Mouse (Mus musculus): Measurements from ENCODE around the gene Klhl30. TPM values are rescaled to one million over a fixed set of nuclear protein-coding genes. Genes with fewer than 3 reads are reported as not detected.

Klhl30 gene
- polyA plus RNA-seq, 1 experiment from 2014 or later = not detected

DNA sequence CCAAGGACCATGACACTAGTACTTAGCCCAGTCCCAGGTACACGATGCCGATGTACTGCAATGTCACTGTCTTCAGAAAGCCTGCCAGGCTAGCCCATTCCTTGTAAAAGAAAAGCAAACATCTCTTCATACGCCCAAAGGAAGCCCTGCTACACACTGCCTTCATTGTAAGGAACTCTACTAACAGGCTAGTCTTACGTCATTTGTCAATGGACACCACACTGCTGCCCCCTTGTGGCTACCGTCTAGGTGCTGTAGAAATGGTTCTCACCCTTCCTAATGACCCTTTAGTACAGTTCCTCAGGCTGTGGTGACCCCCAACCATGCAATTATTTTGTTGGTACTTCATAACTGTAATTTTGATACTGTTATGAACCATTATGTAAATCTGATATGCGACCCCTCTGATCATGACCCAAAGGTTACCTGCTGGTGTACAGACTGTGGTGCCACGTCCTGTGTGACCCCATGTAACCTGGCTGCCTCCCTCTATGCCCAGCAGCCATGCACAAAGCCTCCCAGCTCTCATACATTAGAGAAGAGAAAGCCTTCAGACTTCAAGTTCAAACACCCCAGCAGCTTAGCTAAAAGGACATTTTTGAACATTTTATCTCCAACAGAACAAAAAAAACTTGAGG lies 29.8 kb downstream of the Klhl30 start:
- H3K79me2 ChIP-seq (ENCODE audit: inconsistent target) = no peaks in the 10 kb centered on the region
- 72% methylated on average over 7 of the region's 7 CpGs for WGBS (ENCODE audit: missing documents)
- peaks cover 89% of the 10 kb centered on the region for H3K36me3 ChIP-seq (ENCODE audit: inconsistent target)
- no peak overlapping the region for H3K4me3 ChIP-seq (ENCODE audit: inconsistent target)
- no peak overlapping the region for H3K27ac ChIP-seq

- Histone ChIP-seq H3K36me3 (ENCODE audit: inconsistent target) (peaks cover 89% of the 10 kb centered on the region), H3K79me2 (ENCODE audit: inconsistent target) (no peaks in the 10 kb centered on the region), H3K27ac (no peak overlapping the region), H3K4me3 (ENCODE audit: inconsistent target) (no peak overlapping the region)
- WGBS (ENCODE audit: missing documents) = 94% methylated on average over 4 of the region's 4 CpGs
These were observed 30.3 kb downstream of the Klhl30 start for GRCm38 (mm10) chr1:91381091-91381471.

GRCm38 (mm10) chr1:91390369-91390768 lies 39.6 kb downstream of the Klhl30 start:
- Histone ChIP-seq H3K36me3 (ENCODE audit: inconsistent target) (peaks cover 47% of the 10 kb centered on the region), H3K27ac (no peak overlapping the region)
- WGBS (ENCODE audit: missing documents) = 95% methylated on average over 5 of the region's 5 CpGs

GRCm38 (mm10) chr1:91397927-91398259 lies 47.1 kb downstream of the Klhl30 start:
- H3K27ac ChIP-seq = peak overlapping the region; percentile 53

More at GRCm38 (mm10) chr1:91390369-91390768, 39.6 kb downstream of the Klhl30 start:
- peaks cover 90% of the 10 kb centered on the region for H3K79me2 ChIP-seq (ENCODE audit: inconsistent target)
- no peak overlapping the region for H3K4me3 ChIP-seq (ENCODE audit: inconsistent target)

GRCm38 (mm10) chr1:91398260-91399062 lies 47.6 kb downstream of the Klhl30 start, which contains the start of gene Ilkap:
Gene Ilkap (minus strand): TSS chr1:91398815.
- Histone ChIP-seq H3K36me3 (ENCODE audit: inconsistent target) (no peaks in the 10 kb centered on the region), H3K79me2 (ENCODE audit: inconsistent target) (peaks cover 49% of the 10 kb centered on the region), H3K4me3 (ENCODE audit: inconsistent target) (peak within 1 kb of the TSS; percentile 96), H3K27ac (peak within 1 kb of the TSS; percentile 71)
- WGBS (ENCODE audit: missing documents) = under 1% methylated on average over 91 of the region's 91 CpGs

More at GRCm38 (mm10) chr1:91397927-91398259, 47.1 kb downstream of the Klhl30 start:
- WGBS (ENCODE audit: missing documents) = 1% methylated on average over 12 of the region's 12 CpGs
- H3K4me3 ChIP-seq (ENCODE audit: inconsistent target) = peak overlapping the region; percentile 96
- H3K79me2 ChIP-seq (ENCODE audit: inconsistent target) = peaks cover 54% of the 10 kb centered on the region
- no peaks in the 10 kb centered on the region for H3K36me3 ChIP-seq (ENCODE audit: inconsistent target)

GRCm38 (mm10) chr1:91404976-91405375 lies 54.2 kb downstream of the Klhl30 start:
- no peaks in the 10 kb centered on the region for H3K79me2 ChIP-seq (ENCODE audit: inconsistent target)
- no peak overlapping the region for H3K4me3 ChIP-seq (ENCODE audit: inconsistent target)
- no peak overlapping the region for H3K27ac ChIP-seq
- no peaks in the 10 kb centered on the region for H3K36me3 ChIP-seq (ENCODE audit: inconsistent target)
- WGBS (ENCODE audit: missing documents) = 42% methylated on average over 1 of the region's 1 CpGs

DNA sequence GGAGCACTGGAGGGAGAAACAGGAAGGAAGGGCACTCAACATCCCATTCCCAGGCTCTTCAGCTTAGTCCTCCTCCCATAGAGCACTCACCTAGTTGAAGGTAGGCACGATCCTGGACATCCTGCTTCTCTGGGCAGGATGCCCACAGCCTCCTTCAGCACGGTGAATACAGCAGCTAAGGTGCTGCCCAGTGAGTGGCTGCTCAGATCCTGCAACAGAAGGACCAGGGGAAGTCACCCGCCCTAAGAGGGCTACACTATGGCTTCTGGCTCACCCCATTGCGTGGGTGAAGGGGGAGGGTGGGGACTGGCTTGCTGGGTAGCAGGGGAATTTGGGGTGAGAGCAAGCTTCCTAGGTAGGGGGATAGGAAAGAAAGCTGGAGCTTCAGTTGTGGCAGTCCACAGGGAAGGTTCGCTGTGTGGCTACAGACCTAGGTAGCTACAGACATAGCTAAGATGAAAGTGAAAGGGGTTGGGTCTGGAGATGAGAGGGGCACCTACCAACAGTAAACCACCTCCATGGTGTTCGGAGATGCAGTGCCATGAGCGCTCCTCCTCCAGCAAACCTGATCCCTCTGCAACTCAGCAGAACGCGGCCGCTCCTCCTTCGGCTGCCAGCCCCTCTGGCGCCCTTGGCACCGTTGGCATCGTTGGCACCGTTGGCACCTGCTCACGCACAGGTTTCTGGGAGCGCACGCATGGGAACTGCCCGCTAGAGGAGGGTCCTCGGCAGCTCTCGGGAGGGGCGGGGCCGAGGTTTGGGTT lies 54.8 kb downstream of the Klhl30 start:
- Histone ChIP-seq H3K27ac (no peak overlapping the region), H3K79me2 (ENCODE audit: inconsistent target) (no peaks in the 10 kb centered on the region), H3K36me3 (ENCODE audit: inconsistent target) (no peaks in the 10 kb centered on the region), H3K4me3 (ENCODE audit: inconsistent target) (no peak overlapping the region)
- WGBS (ENCODE audit: missing documents) = 50% methylated on average over 15 of the region's 23 CpGs

GRCm38 (mm10) chr1:91407819-91408218 lies 57.0 kb downstream of the Klhl30 start:
- no peaks in the 10 kb centered on the region for H3K79me2 ChIP-seq (ENCODE audit: inconsistent target)
- H3K4me3 ChIP-seq (ENCODE audit: inconsistent target) = no peak overlapping the region
- H3K36me3 ChIP-seq (ENCODE audit: inconsistent target) = no peaks in the 10 kb centered on the region
- H3K27ac ChIP-seq = no peak overlapping the region
- WGBS (ENCODE audit: missing documents) = 91% methylated on average over 4 of the region's 4 CpGs

- Histone ChIP-seq H3K27ac (no peak overlapping the region), H3K36me3 (ENCODE audit: inconsistent target) (no peaks in the 10 kb centered on the region), H3K79me2 (ENCODE audit: inconsistent target) (no peaks in the 10 kb centered on the region), H3K4me3 (ENCODE audit: inconsistent target) (no peak overlapping the region)
- 94% methylated on average over 8 of the region's 8 CpGs for WGBS (ENCODE audit: missing documents)
These were observed 60.9 kb downstream of the Klhl30 start for GRCm38 (mm10) chr1:91411631-91412285.

Other genes starting within 250 kb of the Klhl30 start
- gene Rbm44, start 205.9 kb upstream of the Klhl30 start, polyA plus RNA-seq (2018) = 0.10 to 0.59 TPM in 2 of 3 replicates, not detected in the other
- 1.4 to 9.6 TPM (median 1.5 TPM) in 3 replicates for gene Ramp1, start 171.2 kb upstream of the Klhl30 start, polyA plus RNA-seq (2018)
- 70.3 to 99.4 TPM (median 73.8 TPM) in 3 replicates for gene Ube2f, start 100.7 kb upstream of the Klhl30 start, polyA plus RNA-seq (2018)
- gene Scly, start 52.7 kb upstream of the Klhl30 start, polyA plus RNA-seq (2018) = 58.6 to 82.9 TPM (median 66.5 TPM) in 3 replicates
- not detected in 3 replicates for gene Espnl, start 28.9 kb upstream of the Klhl30 start, polyA plus RNA-seq (2018)
- not detected in 3 replicates for gene Erfe, start 15.4 kb downstream of the Klhl30 start, polyA plus RNA-seq (2018)
- 31.1 to 39.6 TPM (median 37.3 TPM) in 3 replicates for gene Ilkap, start 47.8 kb downstream of the Klhl30 start, polyA plus RNA-seq (2018)
- gene Hes6, start 63.0 kb downstream of the Klhl30 start, polyA plus RNA-seq (2018) = 10.1 to 23.1 TPM (median 15.9 TPM) in 3 replicates
- 0.40 to 0.49 TPM (median 0.47 TPM) in 3 replicates for gene Per2, start 108.3 kb downstream of the Klhl30 start, polyA plus RNA-seq (2018)
- 2.7 to 4.3 TPM (median 3.1 TPM) in 3 replicates for gene Traf3ip1, start 143.6 kb downstream of the Klhl30 start, polyA plus RNA-seq (2018)
- 2.5 to 4.2 TPM (median 2.9 TPM) in 3 replicates for gene Asb1, start 189.5 kb downstream of the Klhl30 start, polyA plus RNA-seq (2018)